Mouse (Mus musculus) midbrain, embryonic 11.5 days (tissue): ENCODE results near the gene Senp3. TPM values are rescaled to one million over a fixed set of nuclear protein-coding genes. Genes with fewer than 3 reads are reported as not detected.
A peak's percentile ranks its signal among the peaks of the same experiment; 100 is the strongest.

Experiments
- ATAC-seq: fragments of 200-750 bp; cut with Nextera tagmentation; 2 replicates; pipeline ENCODE4 v1.8.0; 2017; ENCODE audit warnings: moderate TSS enrichment, moderate library complexity; ENCODE audit not compliant: low FRiP score
- DNase-seq: peaks from one replicate; pipeline ENCODE4 v3.0.0; 2015; ENCODE audit warnings: low spot score; ENCODE audit errors: missing footprints
- H3K27ac ChIP-seq: fragments of 300-500 bp; sonication (generic); 2 replicates; pipeline ENCODE4 v1.5.1; 2014; ENCODE audit warnings: low read depth, low read length
- H3K27me3 ChIP-seq: fragments of 300-500 bp; sonication (generic); 2 replicates; pipeline ENCODE4 v1.6.1; 2014; ENCODE audit warnings: mild to moderate bottlenecking, low read length, moderate library complexity, mixed read lengths; ENCODE audit not compliant: control insufficient read depth, insufficient read depth
- H3K36me3 ChIP-seq: fragments of 300-500 bp; sonication (generic); 2 replicates; pipeline ENCODE4 v1.6.1; 2014; ENCODE audit warnings: mild to moderate bottlenecking, low read length, moderate library complexity, mixed read lengths; ENCODE audit not compliant: control insufficient read depth, insufficient read depth
- H3K4me1 ChIP-seq: fragments of 300-500 bp; sonication (generic); 2 replicates; pipeline ENCODE4 v1.6.1; 2014; ENCODE audit warnings: low read length; ENCODE audit not compliant: control insufficient read depth, insufficient read depth
- H3K4me2 ChIP-seq: fragments of 300-500 bp; sonication (generic); 2 replicates; pipeline ENCODE4 v1.6.1; 2014; ENCODE audit warnings: mild to moderate bottlenecking, moderate library complexity
- H3K4me3 ChIP-seq: fragments of 300-500 bp; sonication (generic); 2 replicates; pipeline ENCODE4 v1.5.1; 2014; ENCODE audit warnings: low read depth, low read length
- H3K9ac ChIP-seq: fragments of 300-500 bp; sonication (generic); 2 replicates; pipeline ENCODE4 v1.6.1; 2014; ENCODE audit warnings: low read length
- H3K9me3 ChIP-seq: fragments of 300-500 bp; sonication (generic); 2 replicates; pipeline ENCODE4 v1.6.1; 2016; ENCODE audit warnings: low read length; ENCODE audit not compliant: control insufficient read depth
- WGBS: fragments of 180-500 bp; shearing (Covaris S2); extraction: QIAGEN DNeasy Blood & Tissue Kit; methylation state at CpG from one replicate; pipeline ENCODE4 v1.1.7; 2014; 5-methylcytosine and 5-hydroxymethylcytosine counted together
- polyA plus RNA-seq: library from polyadenylated mRNA; unstranded; fragments of >200 nt; fragmentation: Nextera tagmentation; extraction: Ambion mirVana; gene quantifications from 2 replicates; pipeline ENCODE4 v1.2.1, GENCODE M21; 2014

Senp3 gene
- polyA plus RNA-seq, 1 experiment from 2014 or later: 90.8 TPM

GRCm38 (mm10) chr11:69697396-69697795 is 15.5 kb upstream of the Senp3 start:
- Histone ChIP-seq H3K27me3 (no peaks in the 10 kb centered on the region), H3K4me1 (peaks cover 5% of the 10 kb centered on the region; the same call in 1 of the 2 replicates), H3K9me3 (no peaks in the 10 kb centered on the region), H3K9ac (no peak overlapping the region), H3K36me3 (no peaks in the 10 kb centered on the region), H3K4me2 (no peak overlapping the region), H3K4me3 (no peak overlapping the region), H3K27ac (no peak overlapping the region)
- DNase-seq (peak; percentile 77), ATAC-seq (no peak)
- 96% methylated on average over 3 of the region's 3 CpGs for WGBS

GRCm38 (mm10) chr11:69695361-69696181 is 13.7 kb upstream of the Senp3 start, which contains the start of the genes Tnfsf12 and Tnfsfm13:
Gene Tnfsf12 (minus strand): TSS chr11:69695849.
Gene Tnfsfm13 (minus strand): TSS chr11:69696098.
- peaks cover 5% of the 10 kb centered on the region; the same call in 1 of the 2 replicates for H3K4me1 ChIP-seq
- peak within 1 kb of the TSS; percentile 65 for H3K4me2 ChIP-seq
- DNase-seq (peak; percentile 89), ATAC-seq (peak; percentile 50; the same call in 1 of the 2 replicates)
- H3K9ac ChIP-seq: peak within 1 kb of the TSS; percentile 65
- peak within 1 kb of the TSS; percentile 32 for H3K4me3 ChIP-seq
- no peaks in the 10 kb centered on the region for H3K9me3 ChIP-seq
- H3K36me3 ChIP-seq: no peaks in the 10 kb centered on the region
- WGBS: 2% methylated on average over 38 of the region's 41 CpGs
- H3K27me3 ChIP-seq: no peaks in the 10 kb centered on the region
- H3K27ac ChIP-seq: no peak within 1 kb of the TSS

- H3K4me3 ChIP-seq: peak overlapping the region; percentile 32
- peaks cover 5% of the 10 kb centered on the region; the same call in 1 of the 2 replicates for H3K4me1 ChIP-seq
- peak overlapping the region; percentile 65 for H3K4me2 ChIP-seq
- no peaks in the 10 kb centered on the region for H3K27me3 ChIP-seq
- DNase-seq (no peak), ATAC-seq (no peak)
- H3K36me3 ChIP-seq: no peaks in the 10 kb centered on the region
- 38% methylated on average over 6 of the region's 6 CpGs for WGBS
- H3K9me3 ChIP-seq: no peaks in the 10 kb centered on the region
- H3K27ac ChIP-seq: no peak overlapping the region
- H3K9ac ChIP-seq: peak overlapping the region; percentile 65
Observed at GRCm38 (mm10) chr11:69695046-69695360, 13.1 kb upstream of the Senp3 start.

- Histone ChIP-seq H3K4me2 (no peak overlapping the region), H3K27ac (no peak overlapping the region), H3K9me3 (no peaks in the 10 kb centered on the region), H3K27me3 (no peaks in the 10 kb centered on the region), H3K9ac (no peak overlapping the region), H3K4me3 (no peak overlapping the region), H3K36me3 (no peaks in the 10 kb centered on the region), H3K4me1 (peaks cover 5% of the 10 kb centered on the region; the same call in 1 of the 2 replicates)
- WGBS: 61% methylated on average over 11 of the region's 11 CpGs
- ATAC-seq (no peak), DNase-seq (peak; percentile 35)
Observed at GRCm38 (mm10) chr11:69693421-69693965, 11.6 kb upstream of the Senp3 start.

- Histone ChIP-seq H3K27ac (no peak overlapping the region), H3K4me1 (peaks cover 5% of the 10 kb centered on the region; the same call in 1 of the 2 replicates), H3K27me3 (no peaks in the 10 kb centered on the region), H3K4me3 (no peak overlapping the region), H3K36me3 (no peaks in the 10 kb centered on the region), H3K9ac (no peak overlapping the region), H3K9me3 (no peaks in the 10 kb centered on the region), H3K4me2 (no peak overlapping the region)
- WGBS: 83% methylated on average over 6 of the region's 6 CpGs
- ATAC-seq: no peak
- peak; percentile 21 for DNase-seq
Observed at GRCm38 (mm10) chr11:69692863-69693262, 11.0 kb upstream of the Senp3 start.

GRCm38 (mm10) chr11:69692196-69692811 is 10.4 kb upstream of the Senp3 start:
- no peaks in the 10 kb centered on the region for H3K9me3 ChIP-seq
- no peak for ATAC-seq
- no peaks in the 10 kb centered on the region for H3K36me3 ChIP-seq
- no peak overlapping the region for H3K9ac ChIP-seq
- H3K4me1 ChIP-seq: peaks cover 5% of the 10 kb centered on the region; the same call in 1 of the 2 replicates
- no peak overlapping the region for H3K4me3 ChIP-seq
- H3K27ac ChIP-seq: no peak overlapping the region
- H3K27me3 ChIP-seq: no peaks in the 10 kb centered on the region
- WGBS: 85% methylated on average over 9 of the region's 9 CpGs
- DNase-seq: no peak
- no peak overlapping the region for H3K4me2 ChIP-seq

- no peaks in the 10 kb centered on the region for H3K27me3 ChIP-seq
- no peak overlapping the region for H3K27ac ChIP-seq
- no peak overlapping the region for H3K9ac ChIP-seq
- no peaks in the 10 kb centered on the region for H3K9me3 ChIP-seq
- no peaks in the 10 kb centered on the region for H3K36me3 ChIP-seq
- ATAC-seq (no peak), DNase-seq (no peak)
- H3K4me3 ChIP-seq: no peak overlapping the region
- no peak overlapping the region for H3K4me2 ChIP-seq
- 0 out of 2 replicates have a peak, but pooled peaks cover 3% of the 10 kb centered on the region for H3K4me1 ChIP-seq
- 91% methylated on average over 1 of the region's 1 CpGs for WGBS
Observed at GRCm38 (mm10) chr11:69689891-69690290, 8.0 kb upstream of the Senp3 start.

- Histone ChIP-seq H3K9ac (no peak overlapping the region), H3K9me3 (no peaks in the 10 kb centered on the region), H3K27me3 (no peaks in the 10 kb centered on the region), H3K4me3 (no peak overlapping the region), H3K4me1 (0 out of 2 replicates have a peak, but pooled peaks cover 5% of the 10 kb centered on the region), H3K36me3 (no peaks in the 10 kb centered on the region), H3K4me2 (no peak overlapping the region), H3K27ac (no peak overlapping the region)
- DNase-seq (peak; percentile 45), ATAC-seq (no peak)
- WGBS: 68% methylated on average over 5 of the region's 5 CpGs
Observed at GRCm38 (mm10) chr11:69687061-69687460, 5.2 kb upstream of the Senp3 start.

GRCm38 (mm10) chr11:69686377-69686776 is 4.5 kb upstream of the Senp3 start:
- Histone ChIP-seq H3K27ac (no peak overlapping the region), H3K36me3 (no peaks in the 10 kb centered on the region), H3K9me3 (no peaks in the 10 kb centered on the region), H3K4me1 (0 out of 2 replicates have a peak, but pooled peaks cover 5% of the 10 kb centered on the region), H3K9ac (0 out of 2 replicates have a peak overlapping the region, but pooled peaks have one; percentile 24), H3K4me2 (no peak overlapping the region), H3K27me3 (no peaks in the 10 kb centered on the region), H3K4me3 (no peak overlapping the region)
- WGBS: 15% methylated on average over 4 of the region's 4 CpGs
- DNase-seq: peak; percentile 81
- ATAC-seq: no peak
